Mouse (Mus musculus) kidney, postnatal 0 days (tissue): ENCODE results near the gene Podxl. TPM values are rescaled to one million over a fixed set of nuclear protein-coding genes. Genes with fewer than 3 reads are reported as not detected.
A peak's percentile ranks its signal among the peaks of the same experiment; 100 is the strongest.

Experiments
- ATAC-seq: fragments of 200-750 bp; cut with Nextera tagmentation; replicated peaks from 2 replicates; pipeline ENCODE4 v1.8.0; 2017; ENCODE audit warnings: low read depth, moderate number of reproducible peaks, moderate TSS enrichment, moderate library complexity; ENCODE audit not compliant: low FRiP score
- DNase-seq: peaks from one replicate; pipeline ENCODE4 v3.0.0-alpha.2; 2016; ENCODE audit warnings: low spot score
- H3K27ac ChIP-seq: fragments of 300-500 bp; sonication (generic); 2 replicates; pipeline ENCODE4 v1.5.1; 2014; ENCODE audit warnings: mild to moderate bottlenecking
- H3K27me3 ChIP-seq: fragments of 300-500 bp; sonication (generic); 2 replicates; pipeline ENCODE4 v1.6.1; 2014; ENCODE audit warnings: low read length, mixed read lengths; ENCODE audit not compliant: insufficient read depth
- H3K36me3 ChIP-seq: fragments of 300-500 bp; sonication (generic); 2 replicates; pipeline ENCODE4 v1.6.1; 2014; ENCODE audit warnings: low read length, mixed read lengths; ENCODE audit not compliant: insufficient read depth
- H3K4me1 ChIP-seq: fragments of 300-500 bp; sonication (generic); replicated peaks from 2 replicates; pipeline ENCODE4 v1.6.1; 2014; ENCODE audit warnings: antibody characterized with exemption, low read length, mixed read lengths; ENCODE audit not compliant: insufficient read depth
- H3K4me2 ChIP-seq: fragments of 300-500 bp; sonication (generic); 2 replicates; pipeline ENCODE4 v1.6.1; 2014; ENCODE audit warnings: mild to moderate bottlenecking, low read length, moderate library complexity, mixed read lengths
- H3K4me3 ChIP-seq: fragments of 300-500 bp; sonication (generic); replicated peaks from 2 replicates; pipeline ENCODE4 v1.5.1; 2014; ENCODE audit warnings: low read depth, low read length
- H3K9ac ChIP-seq: fragments of 300-500 bp; sonication (generic); 2 replicates; pipeline ENCODE4 v1.6.1; 2014; ENCODE audit warnings: low read depth, low read length
- H3K9me3 ChIP-seq: fragments of 300-500 bp; sonication (generic); replicated peaks from 2 replicates; pipeline ENCODE4 v1.6.1; 2016; ENCODE audit warnings: low read length, inconsistent platforms, mixed read lengths
- CTCF ChIP-seq: IDR thresholded peaks from 2 replicates; pipeline ENCODE4 v1.5.1; 2016; ENCODE audit warnings: antibody characterized with exemption, low read depth, mild to moderate bottlenecking, moderate library complexity
- WGBS: fragments of 180-500 bp; shearing (Covaris S2); extraction: QIAGEN DNeasy Blood & Tissue Kit; methylation state at CpG from one replicate; pipeline ENCODE4 v1.1.7; 2014; 5-methylcytosine and 5-hydroxymethylcytosine counted together
- polyA plus RNA-seq: library from polyadenylated mRNA; unstranded; fragments of >200 nt; fragmentation: Nextera tagmentation; extraction: Ambion mirVana; gene quantifications from 2 replicates; pipeline ENCODE4 v1.2.1, GENCODE M21; 2015

The Podxl gene
- polyA plus RNA-seq, result 83.3 and 85.5 TPM in 2 replicates

DNA sequence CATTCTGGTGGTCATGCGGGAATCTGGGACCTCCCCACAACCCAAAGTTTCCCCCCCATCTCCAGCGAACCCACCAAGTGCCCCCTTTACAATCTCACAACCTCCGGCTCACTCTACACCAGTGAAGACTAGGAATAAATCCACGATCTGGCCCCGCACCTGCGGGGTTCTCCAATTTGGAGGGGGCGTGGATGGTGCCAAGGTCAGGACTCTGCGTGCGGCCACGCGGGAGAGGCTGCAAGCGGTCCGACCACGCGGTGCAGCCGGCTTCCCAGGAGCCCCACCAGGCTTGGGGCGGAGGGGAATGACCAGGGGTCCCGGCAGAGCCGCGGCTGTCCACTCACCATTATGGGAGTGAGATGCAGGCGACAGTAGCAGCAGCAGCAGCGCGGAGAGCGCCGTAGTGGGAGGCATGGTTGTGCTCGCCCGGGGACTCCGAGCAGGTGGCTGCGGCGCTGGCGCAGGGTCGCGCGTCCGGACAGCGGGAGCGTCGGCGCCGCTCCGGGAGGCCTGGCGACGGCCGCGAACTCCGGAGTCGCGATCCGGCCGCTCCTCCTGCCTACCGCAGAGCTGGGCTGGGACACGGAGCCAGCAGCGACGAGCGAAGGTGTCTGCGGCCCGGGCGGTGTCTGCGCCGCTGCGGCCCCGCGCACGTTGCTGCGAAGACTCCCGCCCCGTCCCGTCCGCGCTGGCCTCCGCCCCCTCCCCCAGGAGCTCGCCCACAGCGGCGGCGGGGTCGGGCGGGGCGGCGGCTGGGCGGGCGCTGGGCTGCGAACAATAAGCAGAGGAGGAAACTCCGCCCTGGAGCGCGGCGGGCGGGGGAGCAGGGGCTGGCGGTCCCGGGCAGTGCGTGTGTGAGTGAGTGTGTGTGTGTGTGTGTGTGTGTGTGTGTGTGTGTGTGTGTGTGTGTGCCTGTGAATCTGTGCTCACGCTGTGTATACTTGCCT, at the start of gene Podxl:
Gene Podxl (minus strand): TSS at position 747 of the 947 bp plus-strand sequence.
- WGBS, result under 1% methylated on average over 84 of the region's 91 CpGs

DNA sequence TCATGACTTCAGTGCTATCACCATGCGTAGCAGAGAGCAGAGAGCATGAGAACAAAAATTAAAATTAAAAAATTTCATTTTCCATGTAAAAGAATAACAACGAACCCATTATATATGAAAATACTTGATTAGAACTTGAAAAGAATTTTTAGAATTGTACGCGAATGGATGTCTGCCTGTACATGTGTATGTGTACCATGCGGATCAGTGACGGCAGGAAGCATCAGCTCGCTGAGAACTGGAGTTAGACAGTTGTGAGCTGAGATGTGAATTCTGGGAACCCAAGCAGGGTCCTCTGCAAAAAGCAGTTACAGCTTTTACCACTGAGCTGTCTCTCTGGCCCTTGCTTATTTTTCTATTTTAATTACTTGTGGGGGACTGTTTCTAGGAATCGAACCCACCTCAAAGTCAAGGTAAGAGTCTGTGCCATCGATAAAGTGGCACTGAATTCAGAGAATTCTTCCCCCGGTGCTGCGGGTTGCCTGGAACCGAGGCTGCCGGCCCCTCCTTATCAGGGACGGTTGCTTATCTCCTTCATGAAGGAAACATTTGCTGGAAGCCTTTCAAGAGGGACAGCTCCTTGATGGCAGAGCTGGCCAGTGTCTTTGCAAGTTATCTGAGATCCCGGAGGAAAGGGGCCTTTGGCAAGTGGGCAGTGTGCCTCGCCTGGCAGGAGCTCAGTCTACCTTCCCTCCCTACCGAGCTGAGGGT, 48.9 kb upstream of the Podxl start:
- H3K4me1 ChIP-seq, result 0 out of 2 replicates have a peak, but pooled peaks cover 9% of the 10 kb centered on the region
- TF ChIP-seq CTCF, result no peak
- no peaks in the 10 kb centered on the region for H3K27me3 ChIP-seq
- no peak for DNase-seq
- H3K4me2 ChIP-seq, result no peak overlapping the region
- no peak for ATAC-seq
- no peak overlapping the region for H3K9ac ChIP-seq
- 72% methylated on average over 17 of the region's 17 CpGs for WGBS
- no peaks in the 10 kb centered on the region for H3K36me3 ChIP-seq
- no peak overlapping the region for H3K4me3 ChIP-seq
- no peaks in the 10 kb centered on the region for H3K9me3 ChIP-seq
- H3K27ac ChIP-seq, result no peak overlapping the region

More for the DNA sequence above, at the start of gene Podxl:
- no peak for TF ChIP-seq CTCF
- no peaks in the 10 kb centered on the region for H3K9me3 ChIP-seq
- H3K27ac ChIP-seq, result peak within 1 kb of the TSS; percentile 57
- H3K27me3 ChIP-seq, result peaks cover 18% of the 10 kb centered on the region
- peak within 1 kb of the TSS; percentile 90 for H3K4me2 ChIP-seq
- DNase-seq (peak; percentile 73), ATAC-seq (peak; percentile 75)
- H3K4me3 ChIP-seq, result peak within 1 kb of the TSS; percentile 48
- H3K36me3 ChIP-seq, result no peaks in the 10 kb centered on the region
- H3K4me1 ChIP-seq, result peaks cover 17% of the 10 kb centered on the region
- H3K9ac ChIP-seq, result peak within 1 kb of the TSS; percentile 70

DNA sequence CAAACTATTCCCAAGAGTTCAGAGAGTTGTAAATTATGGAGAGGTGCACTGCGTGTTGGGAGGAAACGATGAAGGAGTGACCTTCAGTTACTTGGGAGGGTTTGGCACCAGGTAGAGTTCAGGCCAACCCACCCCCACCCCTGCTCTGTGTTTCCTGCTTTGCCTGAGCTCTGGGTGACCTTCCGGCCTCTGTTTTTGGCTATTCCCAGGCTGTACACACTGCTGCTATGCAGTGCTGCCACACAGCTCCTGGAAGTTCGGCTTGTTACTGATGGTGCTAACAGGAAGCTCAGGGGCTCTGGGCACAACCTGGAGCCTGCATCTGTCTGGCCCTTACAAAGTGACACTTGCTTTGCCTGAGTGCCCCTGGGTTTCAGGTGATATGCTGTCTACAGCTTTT, 42.6 kb upstream of the Podxl start:
- DNase-seq, result no peak
- no peak overlapping the region for H3K4me2 ChIP-seq
- H3K9me3 ChIP-seq, result no peaks in the 10 kb centered on the region
- H3K36me3 ChIP-seq, result no peaks in the 10 kb centered on the region
- H3K4me3 ChIP-seq, result no peak overlapping the region
- TF ChIP-seq CTCF, result no peak
- no peaks in the 10 kb centered on the region for H3K27me3 ChIP-seq
- H3K27ac ChIP-seq, result no peak overlapping the region
- no peak for ATAC-seq
- H3K4me1 ChIP-seq, result no peaks in the 10 kb centered on the region
- no peak overlapping the region for H3K9ac ChIP-seq
- 54% methylated on average over 4 of the region's 4 CpGs for WGBS

DNA sequence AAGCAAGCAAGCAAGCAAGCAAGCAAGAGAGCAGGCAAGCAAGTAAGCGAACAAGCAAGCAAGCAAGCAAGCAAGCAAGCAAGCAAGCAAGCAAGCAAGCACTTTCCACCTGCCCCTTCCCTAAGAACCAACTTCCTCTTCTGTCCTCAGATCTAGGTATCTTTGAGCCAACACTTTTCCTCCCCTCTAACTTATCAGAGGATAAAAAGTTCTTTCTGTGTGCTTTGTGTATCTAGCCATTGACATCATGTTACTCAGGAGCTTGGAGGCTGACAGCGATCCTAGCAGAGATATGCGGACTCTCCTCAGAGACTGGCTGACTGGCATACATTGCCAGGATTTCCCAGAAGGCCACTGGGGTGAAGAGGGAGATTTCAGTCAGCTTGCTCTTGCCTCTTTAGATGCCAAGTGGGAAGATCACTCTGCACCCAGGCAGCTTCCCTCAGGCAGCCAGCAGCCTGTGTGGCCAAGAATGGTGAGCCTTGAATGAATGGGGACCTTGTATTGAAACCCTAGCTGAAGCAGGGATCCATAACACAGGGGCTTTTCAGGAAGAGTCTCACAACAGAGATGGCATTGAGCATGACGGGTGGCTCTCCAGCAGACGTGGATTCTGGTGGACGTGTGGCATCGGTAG, 41.0 kb upstream of the Podxl start:
- DNase-seq, result no peak

DNA sequence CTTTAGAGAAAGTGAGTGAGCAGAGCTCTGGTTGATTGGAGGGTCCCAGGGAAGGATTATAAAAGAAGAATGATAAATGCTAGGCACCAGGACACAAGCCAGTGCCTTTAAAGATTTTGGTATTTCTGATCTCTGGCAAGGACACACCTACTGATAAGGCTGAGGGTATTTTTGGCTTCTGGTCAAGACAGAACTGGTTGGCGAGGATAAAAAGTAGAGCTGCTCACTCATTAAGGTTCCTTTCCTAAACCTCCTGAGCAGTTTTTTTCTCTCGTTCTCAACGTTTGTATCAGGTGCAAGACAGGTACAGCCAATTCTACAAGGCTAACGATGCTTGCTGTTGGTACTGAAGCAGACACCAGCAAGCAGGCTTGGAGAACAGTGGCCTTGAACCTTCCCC, 38.7 kb upstream of the Podxl start:
- no peak overlapping the region for H3K4me3 ChIP-seq
- peaks cover 8% of the 10 kb centered on the region for H3K4me1 ChIP-seq
- no peak for TF ChIP-seq CTCF
- H3K9ac ChIP-seq, result no peak overlapping the region
- no peaks in the 10 kb centered on the region for H3K27me3 ChIP-seq
- no peak overlapping the region for H3K27ac ChIP-seq
- whole genome bisulfite sequencing, result 80% methylated on average over 4 of the region's 4 CpGs
- no peak for ATAC-seq
- H3K4me2 ChIP-seq, result no peak overlapping the region
- H3K9me3 ChIP-seq, result no peaks in the 10 kb centered on the region
- H3K36me3 ChIP-seq, result no peaks in the 10 kb centered on the region
- no peak for DNase-seq

More for the DNA sequence above, 41.0 kb upstream of the Podxl start:
- Histone ChIP-seq H3K27me3 (no peaks in the 10 kb centered on the region), H3K36me3 (no peaks in the 10 kb centered on the region), H3K4me1 (peaks cover 3% of the 10 kb centered on the region; the same call in 1 of the 2 replicates), H3K9ac (no peak overlapping the region), H3K27ac (no peak overlapping the region), H3K4me3 (no peak overlapping the region), H3K9me3 (no peaks in the 10 kb centered on the region), H3K4me2 (no peak overlapping the region)
- WGBS, result 80% methylated on average over 7 of the region's 7 CpGs
- TF ChIP-seq CTCF, result no peak
- ATAC-seq, result no peak

DNA sequence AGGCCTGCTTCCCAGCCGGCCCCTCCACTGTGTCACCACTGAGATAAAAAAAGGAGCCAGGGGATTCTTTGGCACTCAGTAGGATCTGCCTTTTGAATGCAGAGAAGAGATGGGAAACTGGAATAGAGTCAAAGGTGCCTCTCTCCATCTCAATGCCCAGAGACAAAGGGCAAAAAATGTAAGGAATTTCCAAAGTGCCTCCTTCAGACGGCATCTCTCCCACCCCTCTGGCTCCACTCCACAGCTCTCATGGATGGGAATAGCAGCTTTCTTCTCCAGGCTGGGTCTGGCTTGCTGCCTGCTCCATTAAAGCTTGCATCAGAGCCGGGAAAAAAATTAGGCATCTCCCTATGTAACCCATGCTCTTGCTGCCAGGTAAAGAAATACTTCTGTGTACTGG, 37.4 kb upstream of the Podxl start:
- DNase-seq, result peak; percentile 20

More for the DNA sequence above, 37.4 kb upstream of the Podxl start:
- no peak for ATAC-seq
- H3K36me3 ChIP-seq, result no peaks in the 10 kb centered on the region
- no peak overlapping the region for H3K9ac ChIP-seq
- 33% methylated on average over 3 of the region's 3 CpGs for WGBS
- no peak overlapping the region for H3K4me2 ChIP-seq
- H3K4me3 ChIP-seq, result no peak overlapping the region
- H3K27ac ChIP-seq, result no peak overlapping the region
- no peak for TF ChIP-seq CTCF
- H3K9me3 ChIP-seq, result no peaks in the 10 kb centered on the region
- H3K4me1 ChIP-seq, result peaks cover 18% of the 10 kb centered on the region
- H3K27me3 ChIP-seq, result no peaks in the 10 kb centered on the region
